Mouse (Mus musculus) midbrain, embryonic 14.5 days (tissue): ENCODE measurements around the gene Lrrc32. TPM values are rescaled to one million over a fixed set of nuclear protein-coding genes. Genes with fewer than 3 reads are reported as not detected.

Experiments
- ATAC-seq: fragments of 200-750 bp; cut with Nextera tagmentation; 2 replicates; pipeline ENCODE4 v1.8.0; 2017; ENCODE audit warnings: moderate number of reproducible peaks, moderate library complexity; ENCODE audit not compliant: low FRiP score, low TSS enrichment
- DNase-seq: peaks from one replicate; pipeline ENCODE4 v3.0.0-alpha.2; 2015
- H3K27ac ChIP-seq: fragments of 300-500 bp; sonication (generic); replicated peaks from 2 replicates; pipeline ENCODE4 v1.5.1; 2014; ENCODE audit warnings: mild to moderate bottlenecking, low read depth, low read length, moderate library complexity
- H3K27me3 ChIP-seq: fragments of 300-500 bp; sonication (generic); 2 replicates; pipeline ENCODE4 v1.6.1; 2014; ENCODE audit warnings: low read length, control low read depth, mixed read lengths; ENCODE audit not compliant: control insufficient read depth, insufficient read depth
- H3K36me3 ChIP-seq: fragments of 300-500 bp; sonication (generic); 2 replicates; pipeline ENCODE4 v1.6.1; 2014; ENCODE audit warnings: low read length, control low read depth; ENCODE audit not compliant: control insufficient read depth, insufficient read depth
- H3K4me1 ChIP-seq: fragments of 300-500 bp; sonication (generic); 2 replicates; pipeline ENCODE4 v1.6.1; 2014; ENCODE audit warnings: mild to moderate bottlenecking, antibody characterized with exemption, low read length, control low read depth; ENCODE audit not compliant: control insufficient read depth, insufficient read depth
- H3K4me2 ChIP-seq: fragments of 300-500 bp; sonication (generic); 2 replicates; pipeline ENCODE4 v1.6.1; 2014; ENCODE audit warnings: mild to moderate bottlenecking, low read length, moderate library complexity
- H3K4me3 ChIP-seq: fragments of 300-500 bp; sonication (generic); replicated peaks from 2 replicates; pipeline ENCODE4 v1.5.1; 2014; ENCODE audit warnings: low read depth, low read length
- H3K9ac ChIP-seq: fragments of 300-500 bp; sonication (generic); replicated peaks from 2 replicates; pipeline ENCODE4 v1.6.1; 2014; ENCODE audit warnings: mild to moderate bottlenecking, low read length, moderate library complexity
- H3K9me3 ChIP-seq: fragments of 300-500 bp; sonication (generic); 2 replicates; pipeline ENCODE4 v1.6.1; 2016; ENCODE audit warnings: low read length, control low read depth, mixed read lengths; ENCODE audit not compliant: control insufficient read depth
- WGBS: fragments of 180-500 bp; shearing (Covaris S2); extraction: QIAGEN DNeasy Blood & Tissue Kit; methylation state at CpG from one replicate; pipeline ENCODE4 v1.1.7; 2014; 5-methylcytosine and 5-hydroxymethylcytosine counted together
- polyA plus RNA-seq: library from polyadenylated mRNA; unstranded; fragments of >200 nt; fragmentation: Nextera tagmentation; extraction: Ambion mirVana; gene quantifications from 2 replicates; pipeline ENCODE4 v1.2.1, GENCODE M21; 2014

Lrrc32 gene
- polyA plus RNA-seq, 1 experiment from 2014 or later = 4.2 TPM

- Histone ChIP-seq H3K4me1 (no peaks in the 10 kb centered on the region), H3K4me3 (no peak overlapping the region), H3K36me3 (no peaks in the 10 kb centered on the region), H3K4me2 (no peak overlapping the region), H3K27ac (no peak overlapping the region), H3K27me3 (no peaks in the 10 kb centered on the region), H3K9ac (no peak overlapping the region), H3K9me3 (no peaks in the 10 kb centered on the region)
- DNase-seq (no peak), ATAC-seq (no peak)
- WGBS = 72% methylated on average over 3 of the region's 3 CpGs
Observed at GRCm38 (mm10) chr7:98469089-98469488, 20.0 kb upstream of the Lrrc32 start.

GRCm38 (mm10) chr7:98472529-98472928 is 16.6 kb upstream of the Lrrc32 start:
- H3K27ac ChIP-seq = no peak overlapping the region
- no peak overlapping the region for H3K9ac ChIP-seq
- no peaks in the 10 kb centered on the region for H3K36me3 ChIP-seq
- H3K4me2 ChIP-seq = no peak overlapping the region
- H3K4me1 ChIP-seq = no peaks in the 10 kb centered on the region
- ATAC-seq = no peak
- WGBS = 83% methylated on average over 2 of the region's 2 CpGs
- no peaks in the 10 kb centered on the region for H3K27me3 ChIP-seq
- no peaks in the 10 kb centered on the region for H3K9me3 ChIP-seq
- no peak overlapping the region for H3K4me3 ChIP-seq
- no peak for DNase-seq

GRCm38 (mm10) chr7:98474558-98474957 is 14.5 kb upstream of the Lrrc32 start:
- DNase-seq (no peak), ATAC-seq (no peak)
- H3K9me3 ChIP-seq = no peaks in the 10 kb centered on the region
- H3K27me3 ChIP-seq = no peaks in the 10 kb centered on the region
- H3K36me3 ChIP-seq = no peaks in the 10 kb centered on the region
- H3K4me1 ChIP-seq = no peaks in the 10 kb centered on the region
- no peak overlapping the region for H3K27ac ChIP-seq
- no peak overlapping the region for H3K9ac ChIP-seq
- H3K4me2 ChIP-seq = no peak overlapping the region
- 90% methylated on average over 1 of the region's 1 CpGs for whole genome bisulfite sequencing
- no peak overlapping the region for H3K4me3 ChIP-seq

- DNase-seq (no peak), ATAC-seq (no peak)
- no peak overlapping the region for H3K27ac ChIP-seq
- no peak overlapping the region for H3K4me3 ChIP-seq
- H3K27me3 ChIP-seq = no peaks in the 10 kb centered on the region
- WGBS = 89% methylated on average over 4 of the region's 4 CpGs
- no peak overlapping the region for H3K4me2 ChIP-seq
- H3K4me1 ChIP-seq = no peaks in the 10 kb centered on the region
- no peaks in the 10 kb centered on the region for H3K36me3 ChIP-seq
- H3K9ac ChIP-seq = no peak overlapping the region
- H3K9me3 ChIP-seq = no peaks in the 10 kb centered on the region
Observed at GRCm38 (mm10) chr7:98477153-98477552, 11.9 kb upstream of the Lrrc32 start.

GRCm38 (mm10) chr7:98480481-98480880 is 8.6 kb upstream of the Lrrc32 start:
- H3K9ac ChIP-seq = no peak overlapping the region
- no peaks in the 10 kb centered on the region for H3K4me1 ChIP-seq
- WGBS = 92% methylated on average over 1 of the region's 1 CpGs
- no peak overlapping the region for H3K4me2 ChIP-seq
- H3K4me3 ChIP-seq = no peak overlapping the region
- ATAC-seq (no peak), DNase-seq (no peak)
- no peaks in the 10 kb centered on the region for H3K27me3 ChIP-seq
- no peaks in the 10 kb centered on the region for H3K9me3 ChIP-seq
- H3K27ac ChIP-seq = no peak overlapping the region
- no peaks in the 10 kb centered on the region for H3K36me3 ChIP-seq

GRCm38 (mm10) chr7:98481066-98481734 is 7.9 kb upstream of the Lrrc32 start:
- WGBS = 6% methylated on average over 9 of the region's 9 CpGs
- H3K9ac ChIP-seq = no peak overlapping the region
- ATAC-seq = peak; percentile 73

GRCm38 (mm10) chr7:98481861-98482260 is 7.2 kb upstream of the Lrrc32 start:
- Histone ChIP-seq H3K4me2 (no peak overlapping the region), H3K4me1 (peaks cover 3% of the 10 kb centered on the region; the same call in 1 of the 2 replicates), H3K36me3 (no peaks in the 10 kb centered on the region), H3K9ac (no peak overlapping the region), H3K27ac (no peak overlapping the region), H3K27me3 (no peaks in the 10 kb centered on the region), H3K9me3 (no peaks in the 10 kb centered on the region), H3K4me3 (no peak overlapping the region)
- 86% methylated on average over 8 of the region's 8 CpGs for WGBS
- DNase-seq = no peak
- ATAC-seq = no peak

More at GRCm38 (mm10) chr7:98481066-98481734, 7.9 kb upstream of the Lrrc32 start:
- H3K4me2 ChIP-seq = no peak overlapping the region
- no peaks in the 10 kb centered on the region for H3K9me3 ChIP-seq
- H3K4me3 ChIP-seq = no peak overlapping the region
- no peaks in the 10 kb centered on the region for H3K27me3 ChIP-seq
- H3K4me1 ChIP-seq = no peaks in the 10 kb centered on the region
- no peak overlapping the region for H3K27ac ChIP-seq
- DNase-seq = peak; percentile 90
- no peaks in the 10 kb centered on the region for H3K36me3 ChIP-seq

GRCm38 (mm10) chr7:98482551-98483267 is 6.4 kb upstream of the Lrrc32 start:
- no peaks in the 10 kb centered on the region for H3K36me3 ChIP-seq
- 60% methylated on average over 12 of the region's 12 CpGs for WGBS
- no peak overlapping the region for H3K4me3 ChIP-seq

GRCm38 (mm10) chr7:98483268-98483607 is 5.8 kb upstream of the Lrrc32 start:
- ATAC-seq = no peak
- peaks cover 3% of the 10 kb centered on the region; the same call in 1 of the 2 replicates for H3K4me1 ChIP-seq
- WGBS = 40% methylated on average over 8 of the region's 8 CpGs
- H3K9ac ChIP-seq = no peak overlapping the region
- no peaks in the 10 kb centered on the region for H3K27me3 ChIP-seq
- no peaks in the 10 kb centered on the region for H3K36me3 ChIP-seq
- no peak overlapping the region for H3K27ac ChIP-seq
- no peak overlapping the region for H3K4me3 ChIP-seq
- H3K9me3 ChIP-seq = no peaks in the 10 kb centered on the region
- no peak for DNase-seq
- H3K4me2 ChIP-seq = no peak overlapping the region

More at GRCm38 (mm10) chr7:98482551-98483267, 6.4 kb upstream of the Lrrc32 start:
- Histone ChIP-seq H3K27ac (no peak overlapping the region), H3K27me3 (no peaks in the 10 kb centered on the region), H3K4me2 (no peak overlapping the region), H3K4me1 (peaks cover 3% of the 10 kb centered on the region; the same call in 1 of the 2 replicates), H3K9ac (no peak overlapping the region), H3K9me3 (no peaks in the 10 kb centered on the region)
- no peak for ATAC-seq
- DNase-seq = no peak
